Mouse (Mus musculus) gastrocnemius, adult 2 months (tissue): ENCODE results near the gene Fat3. TPM values are rescaled to one million over a fixed set of nuclear protein-coding genes. Genes with fewer than 3 reads are reported as not detected.
A peak's percentile ranks its signal among the peaks of the same experiment; 100 is the strongest.

ENCODE experiments used
- DNase-seq: peaks from one replicate; pipeline ENCODE4 v3.0.0; 2022
- H3K27ac ChIP-seq: fragments of 200-600 bp; 2 replicates; pipeline ENCODE4 v1.8.1; 2022; ENCODE audit warnings: mild to moderate bottlenecking
- H3K4me3 ChIP-seq: fragments of 200-600 bp; 2 replicates; pipeline ENCODE4 v1.8.1; 2022; ENCODE audit warnings: mild to moderate bottlenecking, moderate library complexity
- CTCF ChIP-seq: fragments of 200-600 bp; IDR thresholded peaks from 2 replicates; pipeline ENCODE4 v1.8.1; 2022; ENCODE audit warnings: antibody characterized with exemption, mild to moderate bottlenecking, moderate library complexity
- intact Hi-C: fragments of 180-260 bp; cut with DNase I; formaldehyde crosslinking; loops from one replicate; pipeline ENCODE4 v1.15.1; 2025
- total RNA-seq, 2 experiments: library from RNA; stranded (reverse); gene quantifications; 2 replicates each; pipeline ENCODE4 v1.2.3; 2021

Gene Fat3
- total RNA-seq, 2 experiments from 2014 or later: 0.26 to 0.64 TPM

DNA sequence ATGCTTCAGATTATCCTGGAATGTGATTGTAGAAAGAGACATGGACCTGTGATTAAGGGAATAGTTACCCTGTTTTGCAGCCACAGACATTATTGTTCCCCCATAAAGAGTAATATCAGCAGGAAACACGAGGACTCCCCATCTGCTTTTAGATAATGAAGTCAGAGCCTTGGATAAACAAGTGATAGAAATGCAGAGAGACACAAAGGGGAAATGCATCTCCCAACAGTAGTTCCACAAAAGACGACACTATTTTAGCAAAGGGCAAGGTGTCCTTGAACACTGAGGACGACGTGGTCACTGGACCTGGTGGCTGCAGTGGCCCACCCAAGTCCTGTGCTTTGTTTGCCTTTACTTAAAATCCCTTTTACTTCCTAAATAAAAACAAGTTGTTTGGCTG lies 580.8 kb downstream of the Fat3 start:
- intact Hi-C loops: no loop called here

DNA sequence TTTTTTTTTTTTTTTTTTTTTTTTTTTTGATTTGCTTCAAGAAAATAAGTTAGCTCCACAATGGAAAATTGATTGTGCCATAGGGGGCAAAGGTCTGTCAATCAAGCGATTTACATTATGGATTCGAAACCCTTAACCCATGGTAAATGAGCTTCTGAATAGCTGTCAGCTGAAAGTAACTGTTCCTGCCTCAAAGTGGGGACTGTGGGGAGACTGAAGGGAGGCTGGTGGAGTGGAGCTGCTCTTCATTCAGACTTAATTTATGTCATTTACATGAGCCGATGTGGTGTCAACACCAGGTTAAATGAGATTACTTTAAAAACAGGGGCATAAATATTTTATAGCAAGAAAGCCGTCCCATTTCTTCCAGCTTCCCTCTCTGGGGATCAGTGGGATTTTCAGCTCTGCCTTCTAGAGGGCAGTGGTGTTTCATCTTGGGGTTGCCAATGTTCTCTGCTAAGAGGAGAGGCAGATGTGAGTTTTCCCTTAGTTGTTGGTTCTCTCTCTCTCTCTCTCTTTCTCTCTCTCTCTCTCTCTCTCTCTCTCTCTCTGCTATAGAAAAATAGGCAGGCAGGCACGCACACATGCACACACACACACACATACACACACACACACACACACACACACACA lies 581.6 kb downstream of the Fat3 start:
- H3K27ac ChIP-seq: no peak overlapping the region
- DNase-seq: no peak
- no peak overlapping the region for H3K4me3 ChIP-seq
- intact Hi-C loops: no loop called here
- peak; percentile 49 for TF ChIP-seq CTCF

More for the DNA sequence above, 580.8 kb downstream of the Fat3 start:
- Histone ChIP-seq H3K27ac (no peak overlapping the region), H3K4me3 (no peak overlapping the region)
- DNase-seq: no peak
- TF ChIP-seq CTCF: no peak

DNA sequence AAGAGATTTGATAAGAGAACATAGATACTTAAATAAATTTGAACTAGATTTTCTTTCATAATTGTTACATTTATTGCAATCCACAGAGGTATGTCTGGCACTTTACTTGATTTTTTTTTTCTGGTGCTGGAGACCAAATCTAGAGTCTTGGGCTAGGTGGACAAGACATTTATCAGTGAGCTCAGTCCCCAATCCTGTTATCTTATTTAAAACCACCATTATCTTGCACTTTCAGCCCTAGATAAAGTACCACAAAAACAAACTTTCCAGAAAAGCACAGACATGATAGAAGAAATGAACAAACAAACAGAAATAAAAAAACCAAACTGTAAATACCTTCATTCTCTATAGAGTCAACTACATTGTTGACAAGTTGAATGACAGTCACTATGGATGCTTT lies 584.5 kb downstream of the Fat3 start:
- DNase-seq: no peak
- TF ChIP-seq CTCF: no peak
- intact Hi-C loops: no loop called here
- Histone ChIP-seq H3K4me3 (no peak overlapping the region), H3K27ac (no peak overlapping the region)

DNA sequence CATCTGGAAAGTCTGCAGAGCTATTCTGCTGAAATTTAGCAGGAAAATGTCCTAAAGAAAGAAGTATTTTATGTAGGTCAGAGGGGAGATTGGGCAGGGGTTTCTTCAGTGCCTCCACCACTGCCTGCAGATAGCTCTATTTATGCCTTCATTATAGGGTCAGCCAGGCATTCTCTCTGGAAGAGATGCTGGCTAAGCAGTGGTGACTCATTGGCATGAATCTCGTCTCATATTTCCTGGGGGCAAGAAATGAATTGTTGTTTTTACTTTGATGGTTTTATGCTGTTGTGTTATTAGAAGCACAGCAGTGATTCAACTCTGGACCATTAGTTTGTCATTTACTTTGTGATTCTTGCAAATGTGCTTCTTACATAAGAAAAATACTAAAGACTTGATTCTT lies 588.4 kb downstream of the Fat3 start:
- no peak for DNase-seq
- Histone ChIP-seq H3K4me3 (no peak overlapping the region), H3K27ac (no peak overlapping the region)
- intact Hi-C loops: no loop called here
- no peak for TF ChIP-seq CTCF

DNA sequence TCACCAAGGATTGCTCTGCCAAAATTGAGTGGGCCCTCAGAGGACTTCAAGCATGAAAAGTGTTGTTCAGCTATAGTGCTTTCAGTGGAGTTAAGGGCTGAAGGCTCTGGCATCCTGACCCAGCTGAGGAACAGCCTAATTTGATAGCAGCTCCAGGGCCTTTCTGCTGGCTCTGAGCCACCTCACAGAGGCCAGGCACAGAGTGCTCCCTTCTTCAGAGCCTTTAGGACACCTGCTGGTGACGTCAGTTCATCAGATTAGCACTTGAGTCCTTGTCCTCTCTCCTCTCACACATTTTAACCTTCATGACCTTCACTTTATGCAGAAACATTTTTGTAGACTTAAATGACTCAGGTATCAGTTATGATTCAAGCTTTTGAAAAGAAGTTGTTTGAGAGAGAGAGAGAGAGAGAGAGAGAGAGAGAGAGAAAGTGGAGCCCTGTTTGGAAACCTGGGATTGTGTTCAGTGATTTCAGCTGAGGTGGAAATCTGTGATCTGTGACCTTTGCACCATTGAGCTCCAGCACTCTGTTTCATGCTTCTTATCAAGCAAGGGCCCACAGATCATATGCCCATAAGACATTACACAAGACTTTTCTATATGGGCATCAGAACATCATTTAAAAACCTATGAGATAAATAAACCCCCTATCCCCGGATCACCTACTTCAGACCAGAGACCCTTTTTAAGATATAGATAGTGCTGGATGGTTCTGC lies 591.5 kb downstream of the Fat3 start:
- H3K27ac ChIP-seq: no peak overlapping the region
- TF ChIP-seq CTCF: no peak
- no peak for DNase-seq
- intact Hi-C loops: no loop called here
- no peak overlapping the region for H3K4me3 ChIP-seq

DNA sequence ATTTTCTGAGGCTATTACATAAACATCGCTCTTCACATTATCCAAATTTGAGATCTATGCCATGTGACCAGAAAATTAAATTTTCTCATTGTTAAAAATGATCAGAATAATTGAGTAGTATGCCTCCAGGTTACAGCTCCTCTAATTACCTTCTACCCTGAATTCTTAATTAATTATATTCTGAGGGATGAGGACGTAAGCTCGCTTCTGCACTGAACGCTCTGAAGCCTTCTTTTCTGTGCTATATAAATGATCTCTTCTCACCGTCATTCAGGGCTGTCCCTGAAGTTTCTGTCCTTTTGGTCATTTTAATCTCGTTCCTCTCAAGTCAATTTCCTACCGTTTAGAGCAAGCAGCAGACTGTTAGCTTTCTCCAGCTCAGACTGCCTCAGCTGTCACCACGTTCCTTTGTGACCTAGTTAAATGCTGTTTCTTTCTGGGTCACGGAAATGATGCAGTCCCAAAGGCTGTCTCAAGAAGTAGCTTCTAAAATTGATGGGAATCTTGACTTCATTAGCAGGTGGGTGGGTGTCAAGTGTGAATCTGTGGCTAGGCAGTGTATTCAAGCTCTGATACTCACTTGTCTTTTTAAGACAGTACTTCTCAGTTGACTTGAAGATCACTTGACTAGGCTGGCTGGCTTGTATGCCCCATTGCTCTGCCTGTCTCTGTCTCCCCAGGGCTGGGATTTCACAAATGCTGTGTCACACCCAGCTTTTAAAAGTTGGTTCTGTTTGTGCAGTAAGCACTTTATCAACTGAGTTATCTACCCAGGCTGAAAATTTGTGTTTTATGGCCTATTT lies 596.9 kb downstream of the Fat3 start:
- DNase-seq: no peak
- Histone ChIP-seq H3K4me3 (no peak overlapping the region), H3K27ac (no peak overlapping the region)
- TF ChIP-seq CTCF: no peak
- intact Hi-C loops: no loop called here

DNA sequence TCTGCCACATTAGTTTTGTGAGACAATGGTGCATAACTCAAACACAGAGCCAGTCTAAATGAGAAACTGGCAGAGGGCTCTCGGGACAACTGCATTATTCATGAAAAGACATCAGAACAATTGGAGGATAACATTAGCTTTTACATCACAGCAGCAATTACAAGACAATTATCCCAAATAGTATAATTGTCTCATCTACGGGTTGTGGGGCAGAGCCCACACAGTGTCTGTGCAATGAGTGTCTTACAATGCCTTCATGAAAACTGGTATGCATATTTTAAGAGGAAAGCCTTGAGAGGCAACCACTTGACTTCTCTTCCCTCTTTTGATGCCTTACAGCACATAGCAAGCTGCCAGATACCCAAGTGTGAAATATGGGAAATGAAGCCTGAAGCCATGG lies 603.0 kb downstream of the Fat3 start:
- no peak overlapping the region for H3K4me3 ChIP-seq
- intact Hi-C loops: no loop called here
- TF ChIP-seq CTCF: no peak
- no peak overlapping the region for H3K27ac ChIP-seq
- DNase-seq: no peak

DNA sequence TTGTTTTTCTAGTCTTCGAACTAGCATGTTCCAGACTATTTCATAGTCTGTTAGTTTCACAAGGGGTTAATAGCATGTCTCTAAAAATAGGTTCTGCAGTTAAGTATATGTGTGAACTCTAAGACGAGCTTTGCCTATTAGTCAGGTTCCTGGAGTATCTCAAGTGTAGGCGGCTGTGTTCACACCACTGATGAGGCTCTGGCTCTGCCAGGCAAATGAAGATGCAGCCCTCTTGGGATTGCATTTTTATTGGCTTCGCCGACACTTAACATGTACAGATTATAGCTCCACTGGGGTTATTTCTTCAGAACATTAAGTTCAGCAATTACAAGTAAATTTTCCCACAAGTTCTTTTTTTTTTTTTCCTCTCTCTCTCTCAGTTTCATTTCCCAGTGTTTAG lies 614.3 kb downstream of the Fat3 start:
- intact Hi-C loops: loop anchor here (10.0 kb wide), 1 partner anchor 392 kb away; the partner anchor contains the start of gene Smco4
- DNase-seq: no peak

DNA sequence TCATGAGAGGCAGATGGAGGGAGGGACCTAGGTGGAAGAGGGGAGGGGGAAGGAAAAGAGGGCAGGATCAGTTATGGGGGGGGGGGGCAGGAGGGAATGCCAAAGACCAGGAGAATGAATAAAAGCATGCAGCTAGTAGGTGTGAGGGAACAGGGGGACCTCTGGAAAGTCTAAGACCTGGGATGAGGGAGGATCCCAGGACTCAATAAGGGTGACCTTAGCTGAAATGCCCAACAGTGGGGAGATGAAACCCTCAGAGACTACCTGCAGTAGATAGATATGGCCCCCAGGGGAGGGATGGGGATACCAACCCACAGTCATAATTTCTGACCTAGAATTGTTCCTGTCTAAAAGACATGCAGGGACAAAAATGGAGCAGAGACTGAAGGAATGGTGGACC lies 620.3 kb downstream of the Fat3 start:
- no peak for DNase-seq
- TF ChIP-seq CTCF: no peak
- H3K27ac ChIP-seq: no peak overlapping the region
- H3K4me3 ChIP-seq: no peak overlapping the region
- intact Hi-C loops: loop anchor here (5.0 to 10.0 kb wide), 2 partner anchors 193 to 386 kb away; partner anchors contain the start of gene Smco4

More for the DNA sequence above, 614.3 kb downstream of the Fat3 start:
- Histone ChIP-seq H3K4me3 (no peak overlapping the region), H3K27ac (no peak overlapping the region)
- TF ChIP-seq CTCF: no peak

DNA sequence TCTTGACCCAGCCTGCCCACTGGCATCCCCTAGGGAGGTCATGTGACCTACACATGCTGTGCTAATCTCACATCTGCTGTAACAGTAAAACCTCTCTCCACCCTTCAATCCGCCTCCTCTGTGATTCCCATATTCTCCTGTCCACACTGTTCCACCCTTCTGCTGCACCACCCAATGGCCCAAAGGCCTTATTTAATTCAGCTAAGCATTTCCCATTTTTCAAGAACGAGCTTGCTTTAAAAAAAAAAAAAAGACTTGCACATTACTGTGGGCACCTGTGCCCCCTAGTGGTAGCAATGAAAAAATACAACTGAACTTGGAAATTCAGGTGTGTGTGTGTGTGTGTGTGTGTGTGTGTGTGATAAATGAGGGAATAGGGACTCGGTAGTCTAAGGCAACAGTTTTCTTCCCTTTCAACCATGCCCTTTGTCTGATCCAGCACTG lies 620.9 kb downstream of the Fat3 start:
- intact Hi-C loops: loop anchor here (5.0 to 10.0 kb wide), 2 partner anchors 193 to 385 kb away; partner anchors contain the start of gene Smco4
- no peak overlapping the region for H3K27ac ChIP-seq
- DNase-seq: no peak
- peak; percentile 61 for TF ChIP-seq CTCF
- no peak overlapping the region for H3K4me3 ChIP-seq

DNA sequence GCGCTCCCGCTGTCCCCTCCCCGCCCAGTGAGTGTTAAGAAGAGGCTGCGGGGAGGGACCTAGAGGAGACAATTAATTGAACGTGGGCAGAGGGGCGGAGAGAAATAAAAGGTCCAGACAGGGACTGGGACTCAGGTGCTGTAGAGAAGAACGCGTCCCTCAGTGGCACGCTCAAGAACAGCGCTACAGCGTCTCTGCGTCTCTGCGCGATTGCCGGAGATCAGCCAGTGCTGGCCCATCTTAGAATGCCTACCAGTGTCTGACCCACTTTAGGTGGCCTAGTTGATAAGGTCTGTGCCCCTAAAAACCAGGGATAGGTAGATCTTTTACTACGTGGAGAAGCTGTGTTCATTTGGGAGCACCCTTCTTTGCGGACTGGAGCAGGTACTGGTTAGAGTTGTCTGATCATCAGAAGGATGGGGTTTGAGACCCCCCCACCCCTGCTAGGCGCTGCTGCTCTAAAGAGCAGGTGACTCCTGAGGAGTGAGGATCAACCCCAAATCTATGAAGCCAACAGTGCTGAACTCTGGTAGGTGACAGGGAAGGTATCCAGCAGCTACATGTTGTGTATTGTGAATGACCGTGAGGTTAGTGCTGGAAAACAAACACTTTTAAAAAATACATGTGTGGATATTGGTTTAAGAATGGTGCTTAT lies 626.5 kb downstream of the Fat3 start, which contains the start of gene Mtnr1b:
TSS of gene Mtnr1b (minus strand) at position 51 of the 655 bp plus-strand sequence.
- DNase-seq: no peak
- Histone ChIP-seq H3K4me3 (no peak within 1 kb of the TSS), H3K27ac (no peak within 1 kb of the TSS)
- TF ChIP-seq CTCF: no peak
- intact Hi-C loops: no loop called here

DNA sequence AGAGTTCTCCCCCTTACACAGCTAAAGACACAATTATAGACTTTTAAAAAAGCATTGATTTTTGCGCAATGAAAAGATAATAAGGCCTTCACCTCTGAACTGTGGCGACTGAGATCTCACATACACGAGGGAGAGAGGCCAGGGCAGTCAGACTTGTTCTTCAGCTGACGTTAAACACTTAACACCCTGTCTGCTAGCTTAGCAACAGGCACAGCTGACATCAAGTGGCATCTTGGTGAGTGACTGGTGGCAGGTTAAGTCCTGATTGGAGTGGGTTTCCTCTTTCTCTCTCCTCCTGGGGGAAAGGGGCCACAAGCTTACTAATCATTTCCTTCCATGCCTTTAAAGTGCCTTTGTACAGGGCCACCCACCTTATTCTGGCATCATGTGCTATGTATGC lies 631.1 kb downstream of the Fat3 start:
- TF ChIP-seq CTCF: no peak
- intact Hi-C loops: no loop called here
- H3K27ac ChIP-seq: no peak overlapping the region
- no peak overlapping the region for H3K4me3 ChIP-seq
- no peak for DNase-seq
